Mouse (Mus musculus) midbrain, embryonic 13.5 days (tissue): ENCODE measurements around the gene Gnb1. TPM values are rescaled to one million over a fixed set of nuclear protein-coding genes. Genes with fewer than 3 reads are reported as not detected.

ENCODE experiments used
- ATAC-seq: fragments of 200-750 bp; cut with Nextera tagmentation; 2 replicates; pipeline ENCODE4 v1.8.0; 2017; ENCODE audit warnings: mild to moderate bottlenecking, moderate TSS enrichment, moderate library complexity
- H3K27ac ChIP-seq: fragments of 300-500 bp; sonication (generic); 2 replicates; pipeline ENCODE4 v1.5.1; 2015; ENCODE audit warnings: inconsistent platforms, mild to moderate bottlenecking, moderate library complexity
- H3K27me3 ChIP-seq: fragments of 300-500 bp; sonication (generic); 2 replicates; pipeline ENCODE4 v1.6.1; 2015; ENCODE audit warnings: mild to moderate bottlenecking, inconsistent platforms
- H3K36me3 ChIP-seq: fragments of 300-500 bp; sonication (generic); 2 replicates; pipeline ENCODE4 v1.6.1; 2015; ENCODE audit warnings: mild to moderate bottlenecking, inconsistent platforms
- H3K4me1 ChIP-seq: fragments of 300-500 bp; sonication (generic); replicated peaks from 2 replicates; pipeline ENCODE4 v1.6.1; 2015; ENCODE audit warnings: inconsistent platforms
- H3K4me2 ChIP-seq: fragments of 300-500 bp; sonication (generic); replicated peaks from 2 replicates; pipeline ENCODE4 v1.6.1; 2015; ENCODE audit warnings: moderate library complexity, mild to moderate bottlenecking, inconsistent platforms
- H3K4me3 ChIP-seq: fragments of 300-500 bp; sonication (generic); replicated peaks from 2 replicates; pipeline ENCODE4 v1.5.1; 2015; ENCODE audit warnings: mild to moderate bottlenecking, inconsistent platforms
- H3K9ac ChIP-seq: fragments of 300-500 bp; sonication (generic); replicated peaks from 2 replicates; pipeline ENCODE4 v1.6.1; 2015; ENCODE audit warnings: mild to moderate bottlenecking, inconsistent platforms
- H3K9me3 ChIP-seq: fragments of 300-500 bp; sonication (generic); 2 replicates; pipeline ENCODE4 v1.6.1; 2016; ENCODE audit warnings: mild to moderate bottlenecking, inconsistent platforms
- WGBS: fragments of 180-500 bp; shearing (Covaris S2); methylation state at CpG from one replicate; pipeline ENCODE4 v1.1.7; 2015; 5-methylcytosine and 5-hydroxymethylcytosine counted together
- polyA plus RNA-seq: library from polyadenylated mRNA; unstranded; fragments of >200 nt; fragmentation: Nextera tagmentation; extraction: Ambion mirVana; gene quantifications from 2 replicates; pipeline ENCODE4 v1.2.1, GENCODE M21; 2015

Gnb1 gene
- polyA plus RNA-seq, 1 experiment from 2014 or later = 1,008 TPM

DNA sequence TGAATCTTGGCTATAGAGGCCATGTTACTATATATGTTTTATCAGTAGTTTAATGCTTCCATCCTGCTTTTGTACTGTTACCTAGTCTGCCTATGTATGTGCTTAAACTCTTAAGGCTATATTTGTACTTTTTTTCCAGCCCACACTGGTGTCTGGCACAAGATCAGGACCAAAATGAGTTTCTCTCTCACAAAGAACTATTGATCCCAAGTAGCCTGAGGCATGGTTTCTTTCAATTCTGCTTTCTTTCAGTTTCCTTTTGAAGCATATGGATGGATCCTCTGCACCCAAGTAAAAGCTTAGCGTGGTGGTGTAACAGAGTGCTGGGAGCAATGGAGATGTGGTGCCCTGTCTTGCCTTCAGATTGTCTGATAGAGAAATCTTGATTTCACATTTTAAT is 19.8 kb downstream of the Gnb1 start:
- WGBS = 74% methylated on average over 1 of the region's 1 CpGs
- no peak for ATAC-seq
- no peak overlapping the region for H3K9ac ChIP-seq

DNA sequence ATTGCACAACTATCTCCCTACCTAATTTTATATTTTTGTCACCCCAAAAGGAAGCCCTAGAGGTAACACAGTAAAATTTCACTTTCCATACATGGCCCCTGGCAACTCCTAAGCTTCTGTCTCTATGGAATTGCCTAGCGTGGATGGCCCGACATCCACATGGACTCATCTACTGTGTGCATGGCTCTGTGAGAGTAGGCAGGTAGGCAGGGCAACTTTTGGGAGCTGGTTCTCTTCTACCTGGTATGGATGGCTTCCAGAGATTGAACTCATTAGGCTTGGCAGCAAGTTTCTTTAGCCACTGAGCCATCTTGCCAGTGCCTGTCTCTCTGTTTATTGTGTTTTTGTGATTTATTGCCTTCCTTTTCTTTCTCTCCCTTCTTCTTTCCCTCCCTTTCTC is 23.6 kb downstream of the Gnb1 start:
- Histone ChIP-seq H3K9me3 (no peaks in the 10 kb centered on the region), H3K9ac (no peak overlapping the region), H3K36me3 (no peaks in the 10 kb centered on the region), H3K4me3 (no peak overlapping the region), H3K4me1 (0 out of 2 replicates have a peak, but pooled peaks cover 3% of the 10 kb centered on the region), H3K27ac (no peak overlapping the region), H3K4me2 (no peak overlapping the region), H3K27me3 (no peaks in the 10 kb centered on the region)
- 76% methylated on average over 2 of the region's 2 CpGs for WGBS
- no peak for ATAC-seq

More for the DNA sequence above, 19.8 kb downstream of the Gnb1 start:
- no peak overlapping the region for H3K4me3 ChIP-seq
- H3K27me3 ChIP-seq = no peaks in the 10 kb centered on the region
- H3K27ac ChIP-seq = no peak overlapping the region
- no peaks in the 10 kb centered on the region for H3K36me3 ChIP-seq
- H3K4me1 ChIP-seq = peaks cover 10% of the 10 kb centered on the region; the same call in 1 of the 2 replicates
- no peak overlapping the region for H3K4me2 ChIP-seq
- H3K9me3 ChIP-seq = no peaks in the 10 kb centered on the region

DNA sequence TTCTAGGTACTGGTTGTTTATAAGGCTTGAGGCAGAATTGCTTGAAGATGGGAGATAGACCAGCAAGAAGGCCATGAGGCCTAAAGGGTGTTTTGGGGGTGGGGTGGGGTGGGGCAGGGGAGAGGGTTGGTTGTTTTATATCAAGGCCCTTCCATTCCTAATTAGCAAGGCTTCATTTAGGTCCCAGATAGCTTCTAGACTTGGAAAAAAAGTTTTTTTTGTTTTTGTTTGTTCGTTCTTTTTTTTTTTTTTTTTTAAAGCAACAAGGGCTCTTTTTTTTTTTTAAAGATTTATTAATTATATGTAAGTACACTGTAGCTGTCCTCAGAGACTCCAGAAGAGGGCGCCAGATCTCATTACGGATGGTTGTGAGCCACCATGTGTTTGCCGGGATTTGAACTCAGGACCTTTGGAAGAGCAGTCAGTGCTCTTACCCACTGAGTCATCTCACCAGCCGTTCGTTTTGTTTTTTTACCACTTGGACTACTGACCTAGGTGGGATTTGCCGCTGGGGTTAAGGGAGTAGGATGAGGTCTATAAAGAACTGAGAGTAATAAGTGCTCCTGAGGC is 26.9 kb downstream of the Gnb1 start:
- H3K36me3 ChIP-seq = peaks cover 8% of the 10 kb centered on the region; the same call in 1 of the 2 replicates
- 88% methylated on average over 7 of the region's 7 CpGs for WGBS
- H3K4me2 ChIP-seq = no peak overlapping the region
- H3K27ac ChIP-seq = no peak overlapping the region
- ATAC-seq = no peak
- H3K4me3 ChIP-seq = no peak overlapping the region
- H3K9me3 ChIP-seq = no peaks in the 10 kb centered on the region
- H3K27me3 ChIP-seq = no peaks in the 10 kb centered on the region
- no peak overlapping the region for H3K9ac ChIP-seq
- H3K4me1 ChIP-seq = no peaks in the 10 kb centered on the region

DNA sequence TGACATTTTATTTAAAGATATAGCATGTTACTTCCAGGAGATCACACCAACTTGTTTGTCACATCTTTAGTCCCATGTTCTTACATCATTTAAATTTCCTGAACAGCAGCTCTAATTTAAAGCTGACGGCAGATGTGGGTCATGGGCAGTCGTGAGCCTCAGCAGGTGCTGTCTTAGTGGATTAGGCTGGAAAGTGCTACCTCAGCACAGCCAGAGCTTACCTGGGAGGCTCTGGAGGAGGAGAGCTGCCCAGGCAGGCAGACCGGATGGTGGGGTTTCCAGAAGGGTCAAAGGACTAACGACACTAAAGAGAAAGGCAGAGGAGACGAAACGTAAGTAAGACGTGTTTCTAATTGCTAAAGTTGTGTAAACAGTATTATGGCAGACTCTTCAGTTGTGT is 31.2 kb downstream of the Gnb1 start:
- peaks cover 13% of the 10 kb centered on the region for H3K36me3 ChIP-seq
- H3K27me3 ChIP-seq = no peaks in the 10 kb centered on the region
- no peak for ATAC-seq
- H3K9me3 ChIP-seq = no peaks in the 10 kb centered on the region
- H3K27ac ChIP-seq = no peak overlapping the region
- no peak overlapping the region for H3K4me3 ChIP-seq
- 84% methylated on average over 7 of the region's 7 CpGs for WGBS
- no peak overlapping the region for H3K4me2 ChIP-seq
- H3K4me1 ChIP-seq = no peaks in the 10 kb centered on the region
- H3K9ac ChIP-seq = no peak overlapping the region

DNA sequence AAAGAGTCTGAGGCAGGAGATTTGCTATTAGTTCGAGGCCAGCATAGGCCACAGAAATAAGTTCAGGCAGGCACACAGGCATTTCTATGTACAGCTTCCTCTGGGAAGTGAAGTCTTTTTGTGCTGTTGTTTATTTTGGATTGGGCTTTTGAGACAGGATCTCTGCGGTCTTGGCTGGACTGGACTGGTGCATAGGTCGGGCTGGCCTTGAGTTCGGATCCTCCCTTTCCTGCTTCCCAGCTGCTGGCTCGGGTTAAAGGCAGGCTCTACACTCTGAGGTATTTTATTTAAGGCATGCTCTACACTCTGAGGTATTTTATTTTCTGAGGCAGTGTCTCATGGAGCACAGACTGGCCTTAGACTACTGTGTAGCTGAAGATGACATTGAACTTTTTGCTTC is 34.6 kb downstream of the Gnb1 start:
- peaks cover 44% of the 10 kb centered on the region for H3K36me3 ChIP-seq
- H3K9ac ChIP-seq = no peak overlapping the region
- ATAC-seq = no peak
- no peak overlapping the region for H3K4me2 ChIP-seq
- 90% methylated on average over 5 of the region's 5 CpGs for WGBS
- no peak overlapping the region for H3K4me3 ChIP-seq
- H3K27me3 ChIP-seq = no peaks in the 10 kb centered on the region
- H3K9me3 ChIP-seq = no peaks in the 10 kb centered on the region
- no peaks in the 10 kb centered on the region for H3K4me1 ChIP-seq
- no peak overlapping the region for H3K27ac ChIP-seq

DNA sequence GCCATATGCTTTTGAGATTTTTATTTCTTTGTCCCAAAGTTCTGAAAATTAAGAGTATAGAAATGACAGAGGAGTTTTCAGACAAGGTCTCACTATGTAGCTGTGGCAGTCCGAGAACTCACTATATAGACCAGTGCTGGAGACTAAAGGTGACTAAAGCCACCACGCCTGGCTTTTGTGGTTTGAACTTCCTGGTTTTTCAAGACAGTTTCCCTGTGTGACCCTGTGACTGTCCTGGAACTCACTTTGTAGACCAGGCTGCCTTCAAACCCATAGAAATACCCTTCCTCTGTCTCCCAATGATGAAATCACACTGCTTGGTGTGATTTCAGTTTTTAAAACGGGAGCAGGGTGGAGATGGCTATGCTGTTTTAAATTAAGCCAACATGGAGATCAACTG is 38.1 kb downstream of the Gnb1 start:
- 88% methylated on average over 3 of the region's 3 CpGs for WGBS
- Histone ChIP-seq H3K36me3 (peaks cover 58% of the 10 kb centered on the region), H3K9ac (no peak overlapping the region), H3K9me3 (no peaks in the 10 kb centered on the region), H3K4me1 (no peaks in the 10 kb centered on the region), H3K4me2 (no peak overlapping the region), H3K27ac (no peak overlapping the region), H3K4me3 (no peak overlapping the region), H3K27me3 (no peaks in the 10 kb centered on the region)
- no peak for ATAC-seq

DNA sequence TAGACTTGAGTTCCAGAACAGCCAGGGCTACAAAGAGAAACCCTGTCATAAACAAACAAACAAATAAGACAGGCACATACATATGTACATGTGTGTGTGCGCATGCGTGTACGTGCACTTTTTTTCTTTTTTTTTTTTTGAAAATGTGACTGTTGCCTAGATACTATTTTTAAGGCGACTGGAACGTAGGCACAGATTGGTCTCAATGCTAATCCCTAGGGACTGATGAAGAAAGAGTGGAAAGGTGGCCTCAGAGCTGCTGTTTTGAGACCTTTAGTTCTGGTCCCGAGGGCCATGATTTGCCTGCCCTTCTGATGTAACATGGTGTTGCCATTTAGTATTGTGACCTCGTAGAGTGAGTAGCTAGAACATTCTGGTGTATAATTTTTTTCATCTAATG is 58.8 kb downstream of the Gnb1 start:
- no peak overlapping the region for H3K4me3 ChIP-seq
- no peaks in the 10 kb centered on the region for H3K4me1 ChIP-seq
- no peaks in the 10 kb centered on the region for H3K27me3 ChIP-seq
- no peaks in the 10 kb centered on the region for H3K9me3 ChIP-seq
- 89% methylated on average over 7 of the region's 7 CpGs for WGBS
- ATAC-seq = no peak
- peaks cover 71% of the 10 kb centered on the region for H3K36me3 ChIP-seq
- no peak overlapping the region for H3K9ac ChIP-seq
- no peak overlapping the region for H3K4me2 ChIP-seq
- no peak overlapping the region for H3K27ac ChIP-seq

DNA sequence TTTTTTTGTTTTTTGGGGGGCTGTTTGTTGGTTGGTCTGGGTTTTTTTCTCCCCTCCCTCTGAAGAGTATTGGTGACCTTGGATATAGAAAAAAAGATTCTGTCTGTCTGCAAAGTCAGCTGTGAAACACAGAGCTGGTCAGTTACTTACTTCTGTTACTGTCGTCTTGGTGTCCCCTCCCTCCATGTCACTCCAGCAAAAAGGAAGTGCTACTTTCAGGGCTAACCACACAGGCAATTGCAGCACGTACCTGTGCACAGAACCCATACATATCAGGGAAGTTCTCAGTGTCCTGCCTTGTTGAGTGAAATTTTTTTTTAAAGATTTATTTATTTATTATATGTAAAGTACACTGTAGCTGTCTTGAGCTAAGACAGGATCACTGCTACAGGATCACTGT is 59.3 kb downstream of the Gnb1 start:
- no peak overlapping the region for H3K4me3 ChIP-seq
- ATAC-seq = no peak
- 85% methylated on average over 2 of the region's 2 CpGs for WGBS
- H3K4me2 ChIP-seq = no peak overlapping the region
- H3K27ac ChIP-seq = no peak overlapping the region
- no peaks in the 10 kb centered on the region for H3K9me3 ChIP-seq
- H3K9ac ChIP-seq = no peak overlapping the region
- H3K4me1 ChIP-seq = no peaks in the 10 kb centered on the region
- H3K36me3 ChIP-seq = peaks cover 71% of the 10 kb centered on the region
- H3K27me3 ChIP-seq = no peaks in the 10 kb centered on the region

DNA sequence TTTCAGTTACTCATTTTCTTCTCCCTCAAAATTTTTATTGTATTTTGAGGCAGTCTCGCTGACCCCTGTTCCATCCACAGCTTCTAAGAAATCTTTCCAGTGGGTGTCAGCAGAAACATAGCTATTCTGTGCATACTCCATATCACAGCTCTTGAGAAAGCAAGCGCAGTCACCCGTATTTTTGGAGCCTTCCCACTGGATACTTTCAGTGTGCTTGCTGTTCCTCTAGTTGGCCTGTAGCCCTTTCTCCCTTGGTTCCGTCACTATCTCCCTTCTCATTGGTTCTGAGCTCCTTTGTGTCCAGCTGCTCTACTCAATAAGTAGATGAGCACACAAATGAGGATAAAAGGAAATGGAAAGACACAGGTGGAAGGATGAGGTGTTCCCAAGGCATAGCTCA is 59.9 kb downstream of the Gnb1 start:
- Histone ChIP-seq H3K9me3 (no peaks in the 10 kb centered on the region), H3K27me3 (no peaks in the 10 kb centered on the region), H3K27ac (no peak overlapping the region), H3K4me3 (no peak overlapping the region), H3K4me2 (no peak overlapping the region), H3K36me3 (peaks cover 72% of the 10 kb centered on the region), H3K9ac (no peak overlapping the region), H3K4me1 (no peaks in the 10 kb centered on the region)
- ATAC-seq = no peak
- 92% methylated on average over 4 of the region's 4 CpGs for WGBS

DNA sequence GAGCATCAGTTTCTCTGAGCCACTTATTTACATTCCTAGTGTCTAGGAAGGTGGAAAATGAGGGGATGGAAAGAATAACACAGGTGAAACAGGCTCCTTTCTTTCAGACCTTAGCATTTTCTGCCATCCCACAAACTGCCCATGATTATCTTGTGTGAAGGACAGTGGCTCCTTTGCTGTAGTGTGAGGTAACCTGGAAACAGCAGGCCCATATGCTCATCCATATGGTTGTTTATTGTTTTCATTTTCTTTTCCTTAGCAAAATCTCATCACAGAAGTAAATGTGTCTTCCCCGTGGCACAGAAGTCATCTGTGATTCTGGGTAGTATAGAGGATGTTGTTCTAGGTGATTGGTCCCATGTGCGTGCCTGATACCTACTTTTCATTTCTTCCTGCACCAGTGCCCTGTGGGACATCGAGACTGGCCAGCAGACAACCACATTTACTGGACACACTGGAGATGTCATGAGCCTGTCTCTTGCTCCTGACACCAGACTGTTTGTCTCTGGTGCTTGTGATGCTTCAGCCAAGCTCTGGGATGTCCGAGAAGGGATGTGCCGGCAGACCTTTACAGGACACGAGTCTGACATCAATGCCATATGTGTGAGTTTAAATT is 61.9 kb downstream of the Gnb1 start:
- Histone ChIP-seq H3K36me3 (peaks cover 85% of the 10 kb centered on the region), H3K4me3 (no peak overlapping the region), H3K9me3 (no peaks in the 10 kb centered on the region), H3K4me1 (no peaks in the 10 kb centered on the region), H3K27me3 (no peaks in the 10 kb centered on the region), H3K27ac (no peak overlapping the region), H3K4me2 (no peak overlapping the region), H3K9ac (no peak overlapping the region)
- WGBS = 92% methylated on average over 6 of the region's 6 CpGs
- no peak for ATAC-seq

DNA sequence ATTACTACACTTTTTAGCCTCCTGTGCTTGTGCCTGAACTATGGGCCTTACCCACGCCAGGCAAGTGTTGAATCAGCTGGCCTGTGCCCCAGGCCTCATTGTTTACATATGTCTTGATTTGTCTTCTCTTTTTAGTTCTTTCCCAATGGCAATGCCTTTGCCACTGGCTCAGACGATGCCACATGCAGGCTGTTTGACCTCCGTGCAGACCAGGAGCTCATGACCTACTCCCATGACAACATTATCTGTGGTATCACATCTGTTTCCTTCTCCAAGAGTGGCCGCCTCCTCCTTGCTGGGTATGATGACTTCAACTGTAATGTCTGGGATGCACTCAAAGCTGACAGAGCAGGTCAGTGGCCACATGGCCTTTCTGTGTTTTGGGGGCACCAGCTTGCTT is 63.7 kb downstream of the Gnb1 start:
- WGBS = 87% methylated on average over 4 of the region's 4 CpGs
- Histone ChIP-seq H3K4me2 (no peak overlapping the region), H3K4me3 (no peak overlapping the region), H3K27ac (no peak overlapping the region), H3K4me1 (no peaks in the 10 kb centered on the region), H3K27me3 (no peaks in the 10 kb centered on the region), H3K9me3 (no peaks in the 10 kb centered on the region), H3K36me3 (peaks cover 95% of the 10 kb centered on the region), H3K9ac (no peak overlapping the region)
- ATAC-seq = no peak

DNA sequence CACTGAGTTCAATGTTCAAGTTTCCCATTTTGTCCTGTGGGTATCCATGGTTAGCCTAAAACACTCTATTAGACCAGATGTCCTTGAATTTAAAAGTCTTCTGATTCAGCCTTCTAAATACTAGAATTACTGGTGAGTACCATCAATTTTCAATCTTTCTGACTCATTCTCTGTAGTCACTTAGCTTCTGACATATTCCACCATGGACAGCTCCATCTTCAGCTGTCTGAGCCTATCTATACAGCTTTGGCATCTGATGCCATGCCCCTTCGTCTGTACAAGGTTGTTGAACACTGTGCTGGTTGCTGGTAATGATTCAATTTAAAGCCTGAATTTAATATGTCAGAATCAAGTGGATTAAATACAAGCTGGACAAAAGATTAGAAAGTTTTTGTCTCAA is 64.3 kb downstream of the Gnb1 start:
- ATAC-seq = no peak
- Histone ChIP-seq H3K4me3 (no peak overlapping the region), H3K4me2 (no peak overlapping the region), H3K36me3 (peaks cover 95% of the 10 kb centered on the region), H3K9ac (no peak overlapping the region), H3K27ac (no peak overlapping the region), H3K27me3 (no peaks in the 10 kb centered on the region), H3K9me3 (no peaks in the 10 kb centered on the region), H3K4me1 (no peaks in the 10 kb centered on the region)
- WGBS = 59% methylated on average over 1 of the region's 1 CpGs

DNA sequence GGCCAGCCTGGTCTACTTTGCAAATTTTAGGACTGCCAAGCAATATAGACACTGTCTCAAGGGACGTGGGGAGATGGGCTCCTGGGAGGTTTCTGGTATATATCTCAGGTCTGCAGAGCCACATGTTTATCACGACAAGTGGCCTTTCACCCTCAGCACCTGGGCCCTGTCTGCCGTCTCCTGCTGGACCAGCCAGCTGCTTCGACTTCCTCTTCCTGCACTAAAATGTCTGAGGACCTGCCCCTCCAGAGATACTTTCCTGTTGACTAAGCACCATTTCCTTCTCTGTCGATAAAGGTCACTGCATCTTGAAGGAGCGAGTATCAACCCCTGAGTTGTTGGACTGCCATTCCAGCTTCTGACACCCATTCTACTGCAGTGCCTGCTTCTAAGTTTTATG is 68.3 kb downstream of the Gnb1 start:
- Histone ChIP-seq H3K9ac (no peak overlapping the region), H3K4me1 (peaks cover 22% of the 10 kb centered on the region), H3K27me3 (no peaks in the 10 kb centered on the region), H3K4me2 (no peak overlapping the region), H3K36me3 (peaks cover 69% of the 10 kb centered on the region), H3K4me3 (no peak overlapping the region), H3K27ac (no peak overlapping the region), H3K9me3 (no peaks in the 10 kb centered on the region)
- no peak for ATAC-seq
- 91% methylated on average over 6 of the region's 6 CpGs for WGBS
